Mouse (Mus musculus) embryo, embryonic 10.5 days (tissue): ENCODE measurements at regions not wholly inside any gene's neighbourhood (a gene's known extent, or its start where the extent isn't known, plus 50 kb on each side); places are given as distances from the start of the nearest gene placed in this dataset.

Experiments
- DNase-seq: peaks from one replicate; pipeline ENCODE4 v3.0.0-alpha.2; 2015; ENCODE audit warnings: low spot score

GRCm38 (mm10) chr13:53996867-53997266, 58.6 kb downstream of the Drd1 start:
- no peak for DNase-seq

- DNase-seq = peak; percentile 44
Measured at GRCm38 (mm10) chr13:53992863-53993451, 62.5 kb downstream of the Drd1 start.

- DNase-seq = no peak
Measured at GRCm38 (mm10) chr13:53979226-53979625, 76.3 kb downstream of the Drd1 start.

- no peak for DNase-seq
Measured at GRCm38 (mm10) chr13:53969421-53969820, 86.1 kb downstream of the Drd1 start.

GRCm38 (mm10) chr13:53956167-53956566, 99.3 kb downstream of the Drd1 start:
- no peak for DNase-seq

GRCm38 (mm10) chr13:53948056-53948455, 107.4 kb downstream of the Drd1 start:
- DNase-seq = peak; percentile 86

GRCm38 (mm10) chr13:53945681-53946080, 109.8 kb downstream of the Drd1 start:
- no peak for DNase-seq

- DNase-seq = no peak
Measured at GRCm38 (mm10) chr13:53941005-53941747, 114.3 kb downstream of the Drd1 start.

GRCm38 (mm10) chr13:53935174-53935699, 120.3 kb downstream of the Drd1 start:
- no peak for DNase-seq

GRCm38 (mm10) chr13:53934457-53934856, 121.0 kb downstream of the Drd1 start:
- no peak for DNase-seq

GRCm38 (mm10) chr13:53926128-53926527, 129.4 kb downstream of the Drd1 start:
- DNase-seq = no peak

- no peak for DNase-seq
Measured at GRCm38 (mm10) chr13:53924433-53924832, 131.1 kb downstream of the Drd1 start.

- DNase-seq = no peak
Measured at GRCm38 (mm10) chr13:53923721-53924374, 131.7 kb downstream of the Drd1 start.

- no peak for DNase-seq
Measured at GRCm38 (mm10) chr13:53921796-53922195, 133.7 kb downstream of the Drd1 start.

- DNase-seq = no peak
Measured at GRCm38 (mm10) chr13:53919851-53920381, 135.6 kb downstream of the Drd1 start.

- DNase-seq = no peak
Measured at GRCm38 (mm10) chr13:53915456-53915855, 140.0 kb downstream of the Drd1 start.

- DNase-seq = no peak
Measured at GRCm38 (mm10) chr13:53914434-53914833, 141.1 kb downstream of the Drd1 start.

- no peak for DNase-seq
Measured at GRCm38 (mm10) chr13:53913501-53913900, 142.0 kb downstream of the Drd1 start.

GRCm38 (mm10) chr13:53911846-53912245, 143.7 kb downstream of the Drd1 start:
- DNase-seq = no peak

- DNase-seq = no peak
Measured at GRCm38 (mm10) chr13:53911261-53911660, 144.2 kb downstream of the Drd1 start.

- DNase-seq = no peak
Measured at GRCm38 (mm10) chr13:53910251-53910650, 145.3 kb downstream of the Drd1 start.

GRCm38 (mm10) chr13:53904471-53904870, 151.0 kb downstream of the Drd1 start:
- DNase-seq = no peak

- peak; percentile 30 for DNase-seq
Measured at GRCm38 (mm10) chr13:53903626-53904025, 151.9 kb downstream of the Drd1 start.
